Mouse (Mus musculus) Patski (cell line): Measurements from ENCODE around the gene Rcan3. TPM values are rescaled to one million over a fixed set of nuclear protein-coding genes. Genes with fewer than 3 reads are reported as not detected.

ENCODE experiments used
- ATAC-seq: fragments of 100-300 bp; one replicate; pipeline ENCODE4 v1.8.0; 2021
- CTCF ChIA-PET: fragments of 350-600 bp; sonication (Branson Sonifier 250); formaldehyde crosslinking; loops from one replicate; lab custom pipeline; 2022; ENCODE audit warnings: inconsistent platforms; lab: Charles Lee
- POLR2A ChIA-PET: fragments of 350-600 bp; sonication (Branson Sonifier 250); formaldehyde crosslinking; loops from one replicate; lab custom pipeline; 2022; ENCODE audit warnings: antibody characterized with exemption, inconsistent platforms; lab: Charles Lee
- DNase-seq: peaks from one replicate; pipeline ENCODE4 v3.0.0-alpha.2; 2011; ENCODE audit warnings: low read depth, low spot score
- H3K27me3 ChIP-seq: fragments of 371-371 bp; one replicate; pipeline ENCODE4 v1.5.1; 2021
- CTCF ChIP-seq: fragments of 100-300 bp; IDR thresholded peaks from one replicate; pipeline ENCODE4 v1.5.1; 2021
- in situ Hi-C: fragments of 300-500 bp; cut with MboI; formaldehyde crosslinking; loops from 3 replicates; pipeline ENCODE4 v1.11.1; 2018; ENCODE audit warnings: low pct_unique_long_range_greater_than_20kb, mixed read lengths
- polyA plus RNA-seq: library from polyadenylated mRNA; unstranded; gene quantifications from one replicate; pipeline ENCODE4 v1.2.3, GENCODE M21; 2021

Rcan3 gene
- polyA plus RNA-seq, result 21.7 TPM

DNA sequence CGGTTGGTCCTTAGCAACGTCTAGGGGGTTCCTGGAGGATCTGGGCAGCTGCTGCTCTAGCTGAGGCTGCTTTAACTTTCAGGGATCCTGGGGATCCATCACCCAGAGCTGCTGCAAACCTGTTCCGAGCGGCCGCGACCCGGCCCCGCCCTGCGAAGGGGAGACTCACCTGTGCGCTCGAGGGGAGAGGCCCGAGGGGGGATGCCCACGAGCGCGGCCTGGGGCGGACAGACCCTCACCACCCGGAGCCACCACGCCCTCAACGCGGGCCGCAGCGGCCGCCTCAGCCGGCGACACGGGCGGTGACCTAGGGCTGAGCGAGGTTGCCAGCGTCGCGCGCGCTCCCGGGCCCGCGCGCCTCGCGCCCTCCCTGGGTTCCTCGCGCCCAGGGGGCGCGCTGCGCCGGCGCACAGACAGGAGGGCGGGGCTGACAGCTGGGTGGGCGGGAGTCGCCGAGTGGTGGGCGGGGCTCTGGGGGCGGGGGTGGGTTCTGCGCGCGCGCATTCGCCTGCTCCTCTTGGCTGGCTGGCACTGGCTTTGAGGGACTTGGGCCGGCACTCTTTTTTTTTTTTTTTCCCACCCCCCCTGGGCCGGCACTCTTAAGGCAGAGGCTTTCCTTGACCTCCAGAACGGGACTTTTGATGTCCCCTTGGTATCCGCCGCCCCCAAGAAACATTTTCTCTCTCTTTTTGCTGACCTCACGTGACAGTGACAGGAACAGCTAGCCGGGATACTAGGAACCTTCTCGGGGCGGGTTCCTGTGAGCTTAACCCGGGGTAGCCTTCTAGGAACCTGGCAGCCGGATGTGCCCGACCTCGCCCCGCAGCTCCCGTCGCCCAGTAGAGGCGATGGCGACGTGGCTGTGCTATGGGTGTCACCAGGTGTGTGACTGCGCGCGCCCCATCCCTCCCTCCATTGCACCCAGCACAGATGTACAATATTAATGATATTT lies at the start of gene Rcan3:
Gene Rcan3 (minus strand): TSS at position 411 of the 952 bp plus-strand sequence.
- TF ChIP-seq CTCF, result no peak
- POLR2A ChIA-PET, result interaction anchor here (0.6 to 0.9 kb wide), 4 partner anchors 53 to 121 kb away, joined by 3 to 12 read pairs (median 3); partner anchors contain the start of gene Stpg1
- DNase-seq, result peak; percentile 27
- H3K27me3 ChIP-seq, result no peaks in the 10 kb centered on the region
- ATAC-seq, result peak; percentile 57
- in situ Hi-C loops, result no loop called here
- CTCF ChIA-PET, result interaction anchor here (0.8 to 1.6 kb wide), 3 partner anchors 10 to 75 kb away, joined by 3 to 5 read pairs (median 4); no protein-coding TSS in a partner anchor

DNA sequence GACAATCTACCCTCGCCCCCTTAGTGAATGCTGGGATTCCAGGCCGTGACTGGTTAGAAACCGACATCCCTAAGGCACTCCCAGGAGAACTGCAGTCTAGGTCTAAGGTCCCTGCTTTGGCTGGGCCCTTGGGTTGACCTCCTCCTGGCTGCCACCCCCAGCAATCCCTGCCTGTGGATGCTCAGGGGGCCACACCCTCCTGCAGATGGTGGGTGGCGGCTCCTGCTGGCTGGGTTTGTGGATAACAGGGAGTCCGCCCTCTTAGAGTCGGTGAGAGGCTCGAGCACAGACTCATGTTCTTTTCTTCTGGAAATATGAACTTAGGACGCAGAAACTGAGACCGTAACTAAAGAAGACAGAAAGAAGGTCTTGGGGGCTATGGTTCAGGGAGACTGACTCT lies 46.7 kb upstream of the Rcan3 start:
- no peaks in the 10 kb centered on the region for H3K27me3 ChIP-seq
- ChIA-PET POLR2A (no interaction called here), CTCF (no interaction called here)
- no peak for TF ChIP-seq CTCF
- no peak for DNase-seq
- in situ Hi-C loops, result no loop called here
- ATAC-seq, result no peak

GRCm38 (mm10) chr4:135477851-135478250 lies 44.2 kb upstream of the Rcan3 start:
- TF ChIP-seq CTCF, result no peak
- CTCF ChIA-PET, result no interaction called here
- DNase-seq (no peak), ATAC-seq (no peak)
- POLR2A ChIA-PET, result no interaction called here
- no peaks in the 10 kb centered on the region for H3K27me3 ChIP-seq
- in situ Hi-C loops, result no loop called here

DNA sequence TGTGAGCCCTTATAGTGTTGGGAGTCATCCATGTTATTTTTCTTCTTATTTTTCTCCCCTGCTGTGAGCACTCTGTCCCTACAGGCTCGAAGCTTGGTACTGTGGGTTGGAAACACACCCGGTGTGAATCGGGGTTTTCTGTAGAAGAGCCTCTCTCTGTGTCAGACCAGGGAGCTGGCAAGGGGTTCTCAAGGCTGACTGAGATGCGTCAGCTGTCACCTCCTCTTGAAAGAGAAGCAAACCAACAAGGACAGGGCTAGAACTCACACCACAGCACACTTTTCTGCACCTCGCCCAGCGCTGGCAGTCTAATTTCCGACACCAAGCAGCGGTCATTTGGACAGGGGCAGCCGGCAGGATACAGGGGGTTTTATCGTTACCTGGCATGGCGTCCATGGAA lies 29.8 kb upstream of the Rcan3 start:
- POLR2A ChIA-PET, result no interaction called here
- DNase-seq (no peak), ATAC-seq (no peak)
- no peaks in the 10 kb centered on the region for H3K27me3 ChIP-seq
- TF ChIP-seq CTCF, result no peak
- in situ Hi-C loops, result no loop called here
- CTCF ChIA-PET, result no interaction called here

GRCm38 (mm10) chr4:135453572-135453971 lies 19.9 kb upstream of the Rcan3 start:
- ATAC-seq (no peak), DNase-seq (no peak)
- TF ChIP-seq CTCF, result no peak
- no peaks in the 10 kb centered on the region for H3K27me3 ChIP-seq
- in situ Hi-C loops, result no loop called here
- ChIA-PET CTCF (no interaction called here), POLR2A (interaction anchor here (0.6 kb wide), 1 partner anchor 9 kb away, joined by 5 read pairs; no protein-coding TSS in a partner anchor)

DNA sequence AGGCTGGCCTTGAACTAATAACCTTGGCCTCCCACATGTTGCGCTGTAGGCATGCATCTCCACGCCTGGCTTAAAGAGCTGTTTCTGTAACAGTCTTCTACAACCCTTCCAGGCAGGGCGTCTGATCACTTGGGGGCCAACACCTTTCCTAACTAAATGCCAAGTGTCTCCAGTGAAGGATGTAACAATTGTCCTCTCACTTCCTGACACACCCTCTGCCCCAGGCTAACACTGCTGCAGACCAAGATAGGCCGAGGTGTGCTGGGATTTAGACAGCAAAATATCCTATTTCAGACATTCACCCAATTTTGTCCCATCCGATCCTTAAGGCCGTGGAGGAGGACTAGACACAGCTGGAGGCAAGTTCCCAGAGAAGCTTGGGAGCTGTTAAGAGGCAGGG lies 19.5 kb upstream of the Rcan3 start:
- ChIA-PET POLR2A (interaction anchor here (0.6 kb wide), 1 partner anchor 8 kb away, joined by 5 read pairs; no protein-coding TSS in a partner anchor), CTCF (no interaction called here)
- in situ Hi-C loops, result no loop called here
- TF ChIP-seq CTCF, result no peak
- no peak for DNase-seq
- no peaks in the 10 kb centered on the region for H3K27me3 ChIP-seq
- ATAC-seq, result no peak

GRCm38 (mm10) chr4:135451360-135452015 lies 17.8 kb upstream of the Rcan3 start:
- H3K27me3 ChIP-seq, result no peaks in the 10 kb centered on the region
- TF ChIP-seq CTCF, result no peak
- ChIA-PET CTCF (no interaction called here), POLR2A (no interaction called here)
- in situ Hi-C loops, result no loop called here
- no peak for ATAC-seq
- DNase-seq, result no peak

DNA sequence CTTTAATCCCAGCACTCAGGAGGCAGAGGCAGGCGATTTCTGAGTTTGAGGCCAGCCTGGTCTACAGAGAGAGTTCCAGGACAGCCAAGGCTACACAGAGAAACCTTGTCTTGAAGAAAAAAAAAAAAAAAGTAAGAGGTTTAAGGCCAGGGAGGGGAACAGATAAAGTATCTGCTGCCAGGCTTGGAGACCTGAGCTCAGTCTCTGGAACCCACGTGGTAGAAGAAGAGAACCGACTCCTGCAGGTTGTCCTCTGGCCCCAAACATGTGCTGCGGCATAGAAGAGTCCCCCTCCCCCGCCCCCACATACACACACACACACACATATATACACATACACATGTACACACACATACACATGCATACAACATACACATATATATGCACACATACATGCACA lies 8.8 kb upstream of the Rcan3 start:
- ChIA-PET POLR2A (interaction anchor here (0.7 kb wide), 1 partner anchor 276 kb away, joined by 3 read pairs; no protein-coding TSS in a partner anchor), CTCF (no interaction called here)
- TF ChIP-seq CTCF, result no peak
- in situ Hi-C loops, result no loop called here
- no peak for ATAC-seq
- DNase-seq, result no peak
- H3K27me3 ChIP-seq, result no peaks in the 10 kb centered on the region

DNA sequence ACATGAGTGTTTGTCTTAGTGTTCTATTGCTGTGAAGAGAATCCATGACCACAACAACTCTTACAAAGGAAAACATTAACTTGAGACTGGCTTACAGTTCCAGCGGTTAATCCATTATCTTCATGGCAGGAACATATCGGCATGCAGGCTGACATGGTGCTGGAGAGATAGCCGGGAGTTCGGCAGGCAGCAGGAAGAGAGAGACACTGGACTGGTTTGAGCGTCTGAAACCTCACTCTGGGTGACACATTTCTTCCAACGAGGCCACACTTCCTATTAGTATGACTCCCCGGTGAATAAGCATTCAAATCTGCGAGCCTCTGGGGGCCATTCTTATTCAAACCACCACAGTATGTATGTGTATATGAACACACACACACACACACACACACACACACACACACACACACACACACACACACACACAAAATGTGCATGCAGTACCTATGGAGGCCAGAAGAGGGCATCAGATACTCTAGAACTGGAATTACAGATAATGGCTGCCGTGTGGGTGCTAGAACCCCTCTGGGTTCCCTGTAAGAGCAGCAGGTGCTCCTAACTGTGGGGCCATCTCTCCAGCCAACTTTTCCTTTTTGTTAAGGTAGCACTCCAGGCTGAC lies 6.4 kb upstream of the Rcan3 start:
- ATAC-seq (no peak), DNase-seq (no peak)

GRCm38 (mm10) chr4:135439188-135439647 lies 5.6 kb upstream of the Rcan3 start:
- no peak for ATAC-seq
- H3K27me3 ChIP-seq, result no peaks in the 10 kb centered on the region
- TF ChIP-seq CTCF, result no peak
- ChIA-PET POLR2A (no interaction called here), CTCF (interaction anchor here (1.2 to 1.5 kb wide), 2 partner anchors 28 to 55 kb away, joined by 3 read pairs; partner anchors contain the start of gene Stpg1)
- in situ Hi-C loops, result no loop called here
- no peak for DNase-seq

More for the DNA sequence above, 6.4 kb upstream of the Rcan3 start:
- peak; percentile 59 for TF ChIP-seq CTCF
- ChIA-PET CTCF (interaction anchor here (1.2 to 1.5 kb wide), 2 partner anchors 29 to 54 kb away, joined by 3 read pairs; partner anchors contain the start of gene Stpg1), POLR2A (no interaction called here)
- in situ Hi-C loops, result no loop called here
- H3K27me3 ChIP-seq, result no peaks in the 10 kb centered on the region
